Mouse (Mus musculus): ENCODE data around the gene Adgrb3. TPM values are rescaled to one million over a fixed set of nuclear protein-coding genes. Genes with fewer than 3 reads are reported as not detected.
"Not testable (repeated sequence)": the region's sequence is repeated elsewhere in the genome, so short reads cannot be mapped to it uniquely, and the experiment has no call there.

The Adgrb3 gene
- total and polyA plus RNA-seq, 2 experiments from 2014 or later = 54.6 to 90.7 TPM

DNA sequence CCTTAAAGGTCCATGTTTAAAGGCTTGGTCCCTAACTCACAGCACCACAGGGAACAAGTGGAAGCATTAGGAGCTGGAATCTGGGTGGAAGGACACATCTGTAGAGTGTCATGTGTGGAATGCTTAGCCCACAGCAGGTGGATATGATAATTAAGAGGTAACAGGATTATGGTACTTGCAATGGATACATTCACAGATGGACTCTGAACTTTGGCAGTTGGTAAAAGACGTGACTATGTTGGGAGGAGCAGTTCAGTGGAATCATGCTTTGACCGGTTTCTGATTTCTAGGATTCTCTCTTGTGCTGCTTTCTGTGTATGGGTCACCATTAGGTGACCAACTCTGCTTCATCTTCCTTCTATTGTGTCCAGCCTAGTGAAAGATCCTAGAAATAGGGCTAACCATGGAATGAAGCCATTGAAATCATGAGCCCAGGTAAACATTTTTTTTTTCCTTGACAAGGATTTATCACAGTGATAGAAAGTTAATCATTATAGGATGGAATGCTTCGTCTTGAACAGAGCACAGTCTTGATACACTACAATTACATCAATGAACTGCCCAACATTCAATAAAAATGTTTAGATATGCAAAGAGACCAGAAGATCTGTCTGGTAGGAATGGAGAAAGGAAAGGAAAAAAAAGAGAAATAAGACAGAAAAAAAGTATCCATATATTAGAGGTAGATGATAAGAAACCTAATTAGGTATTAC, 334.1 kb downstream of the Adgrb3 start:
- H3K9ac ChIP-seq (replicated peaks; ENCODE audit: low read length, poor library complexity, severe bottlenecking) = no peak overlapping the region
- H3K4me2 ChIP-seq (ENCODE audit: low read depth, low read length, poor library complexity, severe bottlenecking) = no peak overlapping the region
- no peak overlapping the region for H3K27ac ChIP-seq (ENCODE audit: low read depth, low read length)
- no peak for TF ChIP-seq CTCF (IDR thresholded peaks at IDR 0.05)
- DNase-seq (ENCODE audit: low spot score) (no peak), ATAC-seq (ENCODE audit: low FRiP score) (no peak)
- 0 out of 2 replicates have a peak, but pooled peaks cover 5% of the 10 kb centered on the region for H3K36me3 ChIP-seq (ENCODE audit: insufficient read depth, low read length)
- no peaks in the 10 kb centered on the region for H3K4me1 ChIP-seq (ENCODE audit: insufficient read depth, low read length)
- no peaks in the 10 kb centered on the region for H3K27me3 ChIP-seq (ENCODE audit: insufficient read depth, low read length)
- no peak overlapping the region for H3K4me3 ChIP-seq (ENCODE audit: low read depth, low read length)
- WGBS = 90% methylated on average over 3 of the region's 3 CpGs
- H3K9me3 ChIP-seq (ENCODE audit: low read length) = no peaks in the 10 kb centered on the region

DNA sequence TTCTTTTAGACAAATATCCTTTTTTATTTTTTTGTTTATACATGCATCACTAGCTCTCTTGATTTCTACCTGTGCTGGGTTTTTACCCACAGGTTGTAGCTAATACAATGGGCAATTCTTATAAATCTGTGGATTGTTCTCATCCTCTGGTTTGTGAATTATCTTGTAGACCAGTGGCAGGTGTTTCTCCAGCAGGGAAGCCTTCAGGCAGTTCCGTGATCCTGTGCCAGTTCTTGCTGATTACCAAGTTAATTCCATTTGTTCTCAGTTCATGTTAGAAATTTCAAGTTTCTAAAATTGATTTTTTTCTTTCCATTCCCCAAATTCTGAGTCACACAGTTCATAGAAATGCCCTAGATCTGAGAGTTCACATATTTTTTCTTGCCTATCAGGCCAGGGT, 338.0 kb downstream of the Adgrb3 start:
- no peak for TF ChIP-seq CTCF (IDR thresholded peaks at IDR 0.05)
- Histone ChIP-seq H3K27ac (ENCODE audit: low read depth, low read length) (no peak overlapping the region), H3K4me3 (ENCODE audit: low read depth, low read length) (no peak overlapping the region), H3K4me2 (ENCODE audit: low read depth, low read length, poor library complexity, severe bottlenecking) (no peak overlapping the region), H3K4me1 (ENCODE audit: insufficient read depth, low read length) (no peaks in the 10 kb centered on the region), H3K9me3 (ENCODE audit: low read length) (no peaks in the 10 kb centered on the region), H3K9ac (replicated peaks; ENCODE audit: low read length, poor library complexity, severe bottlenecking) (no peak overlapping the region), H3K36me3 (ENCODE audit: insufficient read depth, low read length) (0 out of 2 replicates have a peak, but pooled peaks cover 5% of the 10 kb centered on the region), H3K27me3 (ENCODE audit: insufficient read depth, low read length) (no peaks in the 10 kb centered on the region)
- 65% methylated on average over 1 of the region's 1 CpGs for WGBS
- no peak for DNase-seq (ENCODE audit: low spot score)
- no peak for ATAC-seq (ENCODE audit: low FRiP score)

DNA sequence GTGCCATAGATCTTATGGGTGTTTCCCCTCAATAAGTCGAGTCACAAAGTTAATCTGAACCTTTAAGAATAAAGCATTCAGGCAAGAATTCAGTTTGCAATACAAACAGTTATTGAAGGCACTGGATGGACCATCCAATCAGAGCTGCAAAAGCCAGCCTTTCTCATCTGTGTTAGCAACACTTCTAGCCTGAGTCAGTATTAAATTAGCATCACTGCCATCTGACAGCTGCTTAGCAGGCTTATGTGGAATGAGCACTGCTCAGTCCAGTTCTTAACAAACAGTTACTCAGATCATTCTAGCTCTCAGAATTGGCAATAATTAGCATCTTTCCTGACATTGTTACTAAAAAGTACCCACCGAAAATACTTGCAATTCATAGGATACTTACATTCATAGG, 339.3 kb downstream of the Adgrb3 start:
- H3K4me2 ChIP-seq (ENCODE audit: low read depth, low read length, poor library complexity, severe bottlenecking) = no peak overlapping the region
- H3K9me3 ChIP-seq (ENCODE audit: low read length) = no peaks in the 10 kb centered on the region
- H3K4me1 ChIP-seq (ENCODE audit: insufficient read depth, low read length) = no peaks in the 10 kb centered on the region
- H3K4me3 ChIP-seq (ENCODE audit: low read depth, low read length) = no peak overlapping the region
- H3K27me3 ChIP-seq (ENCODE audit: insufficient read depth, low read length) = no peaks in the 10 kb centered on the region
- WGBS = 89% methylated on average over 2 of the region's 2 CpGs
- ATAC-seq (ENCODE audit: low FRiP score) = no peak
- no peak for TF ChIP-seq CTCF (IDR thresholded peaks at IDR 0.05)
- no peak for DNase-seq (ENCODE audit: low spot score)
- 0 out of 2 replicates have a peak, but pooled peaks cover 2% of the 10 kb centered on the region for H3K36me3 ChIP-seq (ENCODE audit: insufficient read depth, low read length)
- H3K27ac ChIP-seq (ENCODE audit: low read depth, low read length) = no peak overlapping the region
- no peak overlapping the region for H3K9ac ChIP-seq (replicated peaks; ENCODE audit: low read length, poor library complexity, severe bottlenecking)

DNA sequence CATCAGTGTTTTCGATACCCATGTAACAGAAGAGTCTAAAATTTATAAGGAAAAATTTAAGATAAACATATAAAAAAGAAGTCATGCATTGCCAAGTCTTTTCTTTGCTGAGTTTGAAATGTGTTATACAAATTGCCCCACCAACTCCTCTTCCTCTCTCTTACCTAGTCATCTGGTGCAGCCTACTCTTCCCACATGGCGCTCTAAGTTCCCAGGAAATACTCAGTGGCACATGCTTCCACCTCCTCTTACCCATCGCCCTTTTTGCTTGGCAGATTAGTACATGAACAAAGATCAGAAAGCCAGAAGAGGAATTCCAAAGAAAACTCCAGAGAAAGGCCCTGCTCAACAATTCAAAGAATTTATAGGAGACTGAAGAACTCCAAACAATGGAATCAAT, 353.8 kb downstream of the Adgrb3 start:
- 72% methylated on average over 3 of the region's 3 CpGs for WGBS
- H3K9ac ChIP-seq (replicated peaks; ENCODE audit: low read length, poor library complexity, severe bottlenecking) = no peak overlapping the region
- H3K27me3 ChIP-seq (ENCODE audit: insufficient read depth, low read length) = no peaks in the 10 kb centered on the region
- H3K4me2 ChIP-seq (ENCODE audit: low read depth, low read length, poor library complexity, severe bottlenecking) = no peak overlapping the region
- no peak for DNase-seq (ENCODE audit: low spot score)
- ATAC-seq (ENCODE audit: low FRiP score) = no peak
- H3K4me3 ChIP-seq (ENCODE audit: low read depth, low read length) = no peak overlapping the region
- TF ChIP-seq CTCF (IDR thresholded peaks at IDR 0.05) = no peak
- no peaks in the 10 kb centered on the region for H3K9me3 ChIP-seq (ENCODE audit: low read length)
- no peaks in the 10 kb centered on the region for H3K36me3 ChIP-seq (ENCODE audit: insufficient read depth, low read length)
- no peaks in the 10 kb centered on the region for H3K4me1 ChIP-seq (ENCODE audit: insufficient read depth, low read length)
- H3K27ac ChIP-seq (ENCODE audit: low read depth, low read length) = no peak overlapping the region

DNA sequence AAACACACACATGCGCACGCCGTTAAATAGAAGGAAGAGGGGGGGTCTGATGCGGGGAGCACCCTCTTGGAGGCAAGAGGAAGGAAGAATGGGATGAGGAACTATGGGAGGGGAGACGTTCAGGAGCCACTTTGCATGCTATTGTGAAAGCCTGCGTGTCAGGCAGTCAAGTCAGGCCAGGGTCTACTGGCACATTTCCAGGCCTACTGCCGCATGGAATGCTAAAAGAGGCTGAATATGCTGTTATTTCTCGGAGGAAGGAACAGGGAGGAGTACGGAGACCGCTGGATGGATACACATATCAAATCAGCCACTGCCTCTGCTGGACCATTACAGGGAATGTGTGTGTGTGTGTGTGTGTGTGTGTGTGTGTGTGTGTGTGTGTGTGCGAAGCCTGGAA, 355.0 kb downstream of the Adgrb3 start:
- TF ChIP-seq CTCF (IDR thresholded peaks at IDR 0.05) = no peak
- peak overlapping the region; percentile 13; the same call in 1 of the 2 replicates for H3K4me2 ChIP-seq (ENCODE audit: low read depth, low read length, poor library complexity, severe bottlenecking)
- H3K27ac ChIP-seq (ENCODE audit: low read depth, low read length) = no peak overlapping the region
- no peak for ATAC-seq (ENCODE audit: low FRiP score)
- DNase-seq (ENCODE audit: low spot score) = peak; percentile 70
- WGBS = 54% methylated on average over 11 of the region's 11 CpGs
- H3K36me3 ChIP-seq (ENCODE audit: insufficient read depth, low read length) = no peaks in the 10 kb centered on the region
- no peaks in the 10 kb centered on the region for H3K4me1 ChIP-seq (ENCODE audit: insufficient read depth, low read length)
- H3K4me3 ChIP-seq (ENCODE audit: low read depth, low read length) = no peak overlapping the region
- no peaks in the 10 kb centered on the region for H3K9me3 ChIP-seq (ENCODE audit: low read length)
- H3K9ac ChIP-seq (replicated peaks; ENCODE audit: low read length, poor library complexity, severe bottlenecking) = no peak overlapping the region
- no peaks in the 10 kb centered on the region for H3K27me3 ChIP-seq (ENCODE audit: insufficient read depth, low read length)

DNA sequence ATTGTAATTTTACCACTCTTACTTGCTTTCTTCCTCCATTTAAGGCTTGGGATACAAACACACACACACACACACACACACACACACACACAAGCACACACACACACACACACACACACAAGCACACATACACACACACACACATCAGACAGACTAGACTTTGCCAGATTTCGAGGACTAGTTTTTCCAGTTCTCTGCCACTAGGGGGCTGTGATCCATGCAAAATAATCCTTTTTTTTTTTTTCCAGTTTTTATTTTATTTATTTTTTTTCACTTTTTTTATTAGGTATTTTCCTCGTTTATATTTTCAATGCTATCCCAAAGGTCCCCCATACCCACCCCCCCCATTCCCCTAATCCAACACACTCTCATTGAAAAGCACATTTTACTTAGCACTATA, 357.9 kb downstream of the Adgrb3 start:
- H3K9ac ChIP-seq (replicated peaks; ENCODE audit: low read length, poor library complexity, severe bottlenecking); H3K4me2 ChIP-seq (ENCODE audit: low read depth, low read length, poor library complexity, severe bottlenecking); H3K27ac ChIP-seq (ENCODE audit: low read depth, low read length); H3K9me3 ChIP-seq (ENCODE audit: low read length); DNase-seq (ENCODE audit: low spot score); H3K36me3 ChIP-seq (ENCODE audit: insufficient read depth, low read length); H3K4me1 ChIP-seq (ENCODE audit: insufficient read depth, low read length); H3K4me3 ChIP-seq (ENCODE audit: low read depth, low read length); ATAC-seq (ENCODE audit: low FRiP score); H3K27me3 ChIP-seq (ENCODE audit: insufficient read depth, low read length): not testable (repeated sequence)
- peak; percentile 59 for TF ChIP-seq CTCF (IDR thresholded peaks at IDR 0.05)
- WGBS = 71% methylated on average over 2 of the region's 2 CpGs
